Mouse (Mus musculus) forebrain, embryonic 12.5 days (tissue): ENCODE results near the gene Vwc2. TPM values are rescaled to one million over a fixed set of nuclear protein-coding genes. Genes with fewer than 3 reads are reported as not detected.
A peak's percentile ranks its signal among the peaks of the same experiment; 100 is the strongest.

Experiments
- ATAC-seq: fragments of 200-750 bp; cut with Nextera tagmentation; 2 replicates; pipeline ENCODE4 v1.8.0; 2017; ENCODE audit warnings: moderate TSS enrichment; ENCODE audit not compliant: low FRiP score
- H3K27ac ChIP-seq: fragments of 300-500 bp; sonication (generic); 2 replicates; pipeline ENCODE4 v1.5.1; 2016; ENCODE audit warnings: mild to moderate bottlenecking
- H3K27me3 ChIP-seq: fragments of 300-500 bp; sonication (generic); 2 replicates; pipeline ENCODE4 v1.6.1; 2016; ENCODE audit warnings: mild to moderate bottlenecking
- H3K36me3 ChIP-seq: fragments of 300-500 bp; sonication (generic); replicated peaks from 2 replicates; pipeline ENCODE4 v1.6.1; 2016; ENCODE audit warnings: mild to moderate bottlenecking
- H3K4me1 ChIP-seq: fragments of 300-500 bp; sonication (generic); 2 replicates; pipeline ENCODE4 v1.6.1; 2016
- H3K4me2 ChIP-seq: fragments of 300-500 bp; sonication (generic); 2 replicates; pipeline ENCODE4 v1.6.1; 2016; ENCODE audit warnings: mild to moderate bottlenecking, moderate library complexity
- H3K4me3 ChIP-seq: fragments of 300-500 bp; sonication (generic); replicated peaks from 2 replicates; pipeline ENCODE4 v1.5.1; 2016; ENCODE audit warnings: mild to moderate bottlenecking
- H3K9ac ChIP-seq: fragments of 300-500 bp; sonication (generic); 2 replicates; pipeline ENCODE4 v1.6.1; 2016; ENCODE audit warnings: mild to moderate bottlenecking
- H3K9me3 ChIP-seq: fragments of 300-500 bp; sonication (generic); 2 replicates; pipeline ENCODE4 v1.6.1; 2016
- WGBS: fragments of 180-500 bp; shearing (Covaris S2); methylation state at CpG from one replicate; pipeline ENCODE4 v1.1.7; 2016; 5-methylcytosine and 5-hydroxymethylcytosine counted together
- polyA plus RNA-seq: library from polyadenylated mRNA; unstranded; fragments of >200 nt; fragmentation: Nextera tagmentation; extraction: Ambion mirVana; gene quantifications from 2 replicates; pipeline ENCODE4 v1.2.1, GENCODE M21; 2016

Gene Vwc2
- polyA plus RNA-seq, 1 experiment from 2014 or later: 2.9 TPM

- Histone ChIP-seq H3K27me3 (peaks cover 73% of the 10 kb centered on the region), H3K4me1 (peaks cover 31% of the 10 kb centered on the region), H3K4me3 (peak overlapping the region; percentile 57), H3K27ac (no peak overlapping the region), H3K4me2 (peak overlapping the region; percentile 95), H3K9me3 (no peaks in the 10 kb centered on the region), H3K36me3 (no peaks in the 10 kb centered on the region), H3K9ac (no peak overlapping the region)
- no peak for ATAC-seq
- WGBS: 2% methylated on average over 3 of the region's 3 CpGs
Observed at GRCm38 (mm10) chr11:11116736-11117135, 2.7 kb downstream of the Vwc2 start.

GRCm38 (mm10) chr11:11122866-11123265, 8.8 kb downstream of the Vwc2 start:
- WGBS: 82% methylated on average over 4 of the region's 4 CpGs
- no peak overlapping the region for H3K4me2 ChIP-seq
- no peak for ATAC-seq

DNA sequence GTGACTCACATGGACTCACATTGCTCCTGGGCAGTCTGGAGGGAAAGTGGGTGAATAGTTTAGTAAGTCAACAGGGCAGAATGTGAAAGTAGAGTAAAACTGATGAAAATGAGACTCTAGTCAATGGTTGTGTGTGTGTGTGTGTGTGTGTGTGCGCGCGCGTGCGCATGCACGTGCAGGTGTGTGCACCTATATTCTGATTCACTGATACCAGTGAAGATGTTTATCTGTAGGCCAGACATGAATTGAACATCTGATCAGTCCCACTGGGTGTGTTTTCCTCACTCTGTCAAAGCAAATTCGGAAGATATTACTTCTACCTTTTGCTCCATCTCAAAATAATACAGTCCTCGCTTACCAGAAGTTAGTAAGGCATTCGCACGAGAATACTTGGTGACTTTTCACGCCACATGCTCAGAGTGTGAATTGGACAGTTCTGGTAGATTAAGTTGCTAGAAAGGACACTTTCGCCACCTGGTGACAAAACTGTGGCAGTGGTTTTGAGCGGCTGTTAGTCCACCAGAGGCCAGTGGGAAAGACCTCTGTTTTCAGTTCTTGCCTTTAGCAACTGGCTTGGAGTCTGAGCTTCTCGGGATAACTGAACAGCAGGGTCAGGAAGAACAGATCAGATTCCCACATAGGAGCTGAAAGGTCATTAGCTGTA, 17.5 kb downstream of the Vwc2 start:
- peak; percentile 76; the same call in 1 of the 2 replicates for ATAC-seq
- Histone ChIP-seq H3K27me3 (no peaks in the 10 kb centered on the region), H3K4me1 (no peaks in the 10 kb centered on the region), H3K36me3 (no peaks in the 10 kb centered on the region), H3K4me2 (no peak overlapping the region), H3K4me3 (no peak overlapping the region), H3K27ac (no peak overlapping the region), H3K9ac (no peak overlapping the region), H3K9me3 (no peaks in the 10 kb centered on the region)
- WGBS: 60% methylated on average over 14 of the region's 14 CpGs

More at GRCm38 (mm10) chr11:11122866-11123265, 8.8 kb downstream of the Vwc2 start:
- Histone ChIP-seq H3K36me3 (no peaks in the 10 kb centered on the region), H3K4me1 (no peaks in the 10 kb centered on the region), H3K9ac (no peak overlapping the region), H3K9me3 (no peaks in the 10 kb centered on the region), H3K4me3 (no peak overlapping the region), H3K27me3 (peaks cover 19% of the 10 kb centered on the region), H3K27ac (no peak overlapping the region)

GRCm38 (mm10) chr11:11140622-11141021, 26.6 kb downstream of the Vwc2 start:
- H3K9me3 ChIP-seq: no peaks in the 10 kb centered on the region
- H3K4me1 ChIP-seq: no peaks in the 10 kb centered on the region
- H3K27ac ChIP-seq: no peak overlapping the region
- H3K9ac ChIP-seq: no peak overlapping the region
- no peaks in the 10 kb centered on the region for H3K27me3 ChIP-seq
- H3K36me3 ChIP-seq: no peaks in the 10 kb centered on the region
- no peak overlapping the region for H3K4me2 ChIP-seq
- no peak overlapping the region for H3K4me3 ChIP-seq
- ATAC-seq: no peak

GRCm38 (mm10) chr11:11152681-11153080, 38.7 kb downstream of the Vwc2 start:
- Histone ChIP-seq H3K27me3 (no peaks in the 10 kb centered on the region), H3K27ac (no peak overlapping the region), H3K9ac (no peak overlapping the region), H3K4me3 (no peak overlapping the region), H3K9me3 (no peaks in the 10 kb centered on the region), H3K4me1 (no peaks in the 10 kb centered on the region), H3K4me2 (no peak overlapping the region), H3K36me3 (no peaks in the 10 kb centered on the region)
- 69% methylated on average over 1 of the region's 1 CpGs for WGBS
- ATAC-seq: no peak

- H3K9ac ChIP-seq: no peak overlapping the region
- no peak overlapping the region for H3K4me3 ChIP-seq
- WGBS: 93% methylated on average over 4 of the region's 4 CpGs
- ATAC-seq: no peak
- no peaks in the 10 kb centered on the region for H3K36me3 ChIP-seq
- no peak overlapping the region for H3K4me2 ChIP-seq
- H3K9me3 ChIP-seq: no peaks in the 10 kb centered on the region
- H3K27ac ChIP-seq: no peak overlapping the region
- H3K4me1 ChIP-seq: no peaks in the 10 kb centered on the region
- H3K27me3 ChIP-seq: no peaks in the 10 kb centered on the region
Observed at GRCm38 (mm10) chr11:11171396-11171795, 57.4 kb downstream of the Vwc2 start.

- no peaks in the 10 kb centered on the region for H3K9me3 ChIP-seq
- no peak overlapping the region for H3K4me2 ChIP-seq
- H3K27ac ChIP-seq: no peak overlapping the region
- no peaks in the 10 kb centered on the region for H3K27me3 ChIP-seq
- 72% methylated on average over 2 of the region's 2 CpGs for WGBS
- no peak for ATAC-seq
- no peak overlapping the region for H3K4me3 ChIP-seq
- no peaks in the 10 kb centered on the region for H3K4me1 ChIP-seq
- H3K9ac ChIP-seq: no peak overlapping the region
- H3K36me3 ChIP-seq: no peaks in the 10 kb centered on the region
Observed at GRCm38 (mm10) chr11:11175259-11175658, 61.2 kb downstream of the Vwc2 start.

DNA sequence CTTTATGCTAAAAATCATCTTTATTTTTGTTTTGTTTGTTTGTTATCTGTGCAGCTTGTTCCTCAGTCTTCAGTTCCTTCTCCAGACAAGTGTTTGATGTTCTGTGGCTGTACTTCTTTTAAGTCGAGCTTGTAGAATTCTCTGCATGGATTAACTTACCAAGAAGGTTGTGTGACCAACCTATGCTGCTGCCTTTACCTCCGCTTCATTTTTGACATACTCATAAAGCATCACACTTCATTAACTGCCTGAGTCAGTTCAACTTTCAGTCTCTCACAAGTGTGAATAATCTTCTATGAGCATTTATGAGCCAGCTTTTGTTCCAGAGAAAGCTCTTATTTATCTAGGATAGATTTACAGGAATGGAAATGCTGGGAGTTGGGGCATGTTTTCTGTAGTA, 68.7 kb downstream of the Vwc2 start:
- Histone ChIP-seq H3K4me1 (no peaks in the 10 kb centered on the region), H3K4me2 (no peak overlapping the region), H3K9me3 (no peaks in the 10 kb centered on the region), H3K4me3 (no peak overlapping the region), H3K27me3 (no peaks in the 10 kb centered on the region), H3K9ac (no peak overlapping the region), H3K36me3 (no peaks in the 10 kb centered on the region), H3K27ac (no peak overlapping the region)
- WGBS: 76% methylated on average over 2 of the region's 2 CpGs
- no peak for ATAC-seq

DNA sequence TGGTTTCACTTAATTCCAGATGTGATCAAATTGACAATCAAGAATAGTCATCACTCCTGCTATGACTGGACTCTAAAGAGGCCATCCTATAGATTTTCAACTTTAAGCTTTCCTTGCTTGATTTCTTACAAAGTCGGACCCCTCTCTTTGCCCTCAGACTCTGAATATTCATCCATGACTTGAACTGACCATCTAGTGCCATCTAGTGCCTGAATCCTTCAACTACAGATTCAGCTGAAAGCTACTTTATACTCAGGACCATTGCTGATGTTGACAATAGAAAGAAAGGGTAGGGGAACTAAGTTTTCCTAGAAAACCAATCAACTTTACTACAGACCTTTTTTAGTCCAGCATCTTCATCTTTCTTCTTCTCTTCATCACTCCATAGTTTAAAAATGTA, 109.1 kb downstream of the Vwc2 start:
- H3K9ac ChIP-seq: no peak overlapping the region
- no peaks in the 10 kb centered on the region for H3K9me3 ChIP-seq
- no peak overlapping the region for H3K4me3 ChIP-seq
- H3K27me3 ChIP-seq: no peaks in the 10 kb centered on the region
- no peak overlapping the region for H3K27ac ChIP-seq
- H3K36me3 ChIP-seq: no peaks in the 10 kb centered on the region
- WGBS: 14% methylated on average over 1 of the region's 1 CpGs
- peak; percentile 49; the same call in 1 of the 2 replicates for ATAC-seq
- no peaks in the 10 kb centered on the region for H3K4me1 ChIP-seq
- H3K4me2 ChIP-seq: no peak overlapping the region

DNA sequence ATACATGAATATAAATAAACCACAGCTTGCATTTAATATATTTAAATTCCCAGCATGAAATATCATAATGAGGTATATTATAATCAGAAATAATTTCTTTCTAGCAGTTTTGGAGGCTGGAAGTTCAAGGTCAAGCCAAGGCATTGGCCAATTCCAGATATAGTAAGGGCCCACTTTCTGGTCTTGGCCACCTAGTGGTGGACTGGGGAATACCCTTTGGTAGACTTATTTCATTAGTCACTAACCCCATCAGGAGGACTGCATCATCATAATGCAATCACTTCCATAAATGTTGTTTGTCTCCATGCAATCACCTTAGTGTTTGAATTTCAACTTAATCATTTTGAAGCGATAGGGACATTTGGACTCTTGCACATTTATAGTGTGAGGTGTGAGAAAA, 125.3 kb downstream of the Vwc2 start:
- H3K27me3 ChIP-seq: no peaks in the 10 kb centered on the region
- H3K4me2 ChIP-seq: no peak overlapping the region
- no peak overlapping the region for H3K27ac ChIP-seq
- H3K36me3 ChIP-seq: no peaks in the 10 kb centered on the region
- no peak overlapping the region for H3K4me3 ChIP-seq
- H3K9me3 ChIP-seq: no peaks in the 10 kb centered on the region
- no peak overlapping the region for H3K9ac ChIP-seq
- no peaks in the 10 kb centered on the region for H3K4me1 ChIP-seq
- no peak for ATAC-seq
- 75% methylated on average over 1 of the region's 1 CpGs for WGBS

DNA sequence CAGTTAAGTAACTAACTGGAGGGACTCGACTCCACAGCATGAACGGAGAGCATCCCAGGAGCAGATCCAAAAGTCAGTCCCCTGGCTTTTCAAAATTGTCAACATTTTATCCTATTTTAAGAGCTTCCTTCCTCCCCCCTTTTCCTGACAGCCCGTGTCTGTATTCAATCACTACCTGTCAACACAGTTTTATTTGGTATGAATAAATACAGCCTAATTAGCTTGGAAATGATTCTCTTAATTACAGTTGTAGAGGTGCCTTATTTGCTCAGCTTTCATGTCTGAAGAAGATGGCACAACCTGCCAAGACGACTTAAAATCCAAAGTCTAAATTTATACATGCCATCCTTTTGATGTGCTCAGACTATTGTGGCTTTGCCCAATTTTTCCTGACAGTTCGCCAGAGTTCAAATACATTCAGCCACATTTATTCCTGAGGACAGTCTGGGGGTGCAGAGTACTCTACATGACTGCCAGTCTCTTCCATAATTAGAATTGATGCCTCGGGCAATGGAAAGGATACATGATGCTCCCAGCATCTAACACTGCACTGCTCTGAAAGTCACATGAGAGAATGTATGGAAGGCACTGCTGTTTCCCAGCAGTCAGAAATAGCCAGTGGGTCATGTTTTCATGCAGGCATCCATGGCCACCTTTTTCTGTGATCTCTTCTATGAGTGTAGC, 128.8 kb downstream of the Vwc2 start:
- Histone ChIP-seq H3K9me3 (no peaks in the 10 kb centered on the region), H3K36me3 (no peaks in the 10 kb centered on the region), H3K9ac (no peak overlapping the region), H3K27ac (no peak overlapping the region), H3K4me2 (no peak overlapping the region), H3K4me3 (no peak overlapping the region), H3K27me3 (no peaks in the 10 kb centered on the region), H3K4me1 (no peaks in the 10 kb centered on the region)
- 69% methylated on average over 6 of the region's 6 CpGs for WGBS
- ATAC-seq: no peak

GRCm38 (mm10) chr11:11257348-11257747, 143.3 kb downstream of the Vwc2 start:
- H3K4me2 ChIP-seq: no peak overlapping the region
- no peaks in the 10 kb centered on the region for H3K27me3 ChIP-seq
- no peak overlapping the region for H3K27ac ChIP-seq
- no peaks in the 10 kb centered on the region for H3K9me3 ChIP-seq
- no peaks in the 10 kb centered on the region for H3K36me3 ChIP-seq
- ATAC-seq: no peak
- no peak overlapping the region for H3K4me3 ChIP-seq
- WGBS: 85% methylated on average over 1 of the region's 1 CpGs
- H3K4me1 ChIP-seq: no peaks in the 10 kb centered on the region
- no peak overlapping the region for H3K9ac ChIP-seq

GRCm38 (mm10) chr11:11280128-11280527, 166.1 kb downstream of the Vwc2 start:
- ATAC-seq: no peak
- Histone ChIP-seq H3K9ac (no peak overlapping the region), H3K4me1 (no peaks in the 10 kb centered on the region), H3K4me3 (no peak overlapping the region), H3K27me3 (no peaks in the 10 kb centered on the region), H3K4me2 (no peak overlapping the region), H3K9me3 (no peaks in the 10 kb centered on the region), H3K36me3 (no peaks in the 10 kb centered on the region), H3K27ac (no peak overlapping the region)
